Mouse (Mus musculus): ENCODE results near the gene Klf12. TPM values are rescaled to one million over a fixed set of nuclear protein-coding genes. Genes with fewer than 3 reads are reported as not detected.

The Klf12 gene
- total RNA-seq, 2 experiments from 2014 or later: 40.2 to 41.2 TPM

DNA sequence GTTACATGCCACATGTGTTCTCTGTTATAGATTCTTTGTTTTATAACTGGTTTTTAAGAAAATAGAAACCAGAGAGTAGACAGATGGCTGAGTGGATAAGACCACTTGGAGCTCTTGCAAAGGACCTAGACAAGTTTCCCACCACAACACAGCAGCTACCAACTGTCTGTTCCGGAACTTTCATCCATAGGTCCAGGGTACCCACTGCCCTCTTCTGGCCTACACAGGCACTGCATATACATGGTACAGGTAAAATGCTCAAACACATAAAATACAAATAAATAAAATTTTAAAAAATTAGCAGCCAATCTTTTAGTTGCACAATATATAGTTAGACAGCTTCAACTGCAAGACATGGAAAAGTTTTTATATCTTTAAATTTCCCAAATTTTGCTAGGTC, 194.0 kb downstream of the Klf12 start:
- intact Hi-C loops (cut with DNase I): no loop called here
- no peak for DNase-seq (ENCODE audit: extremely low spot score in 1 of 2, low spot score in 2 of 2)

DNA sequence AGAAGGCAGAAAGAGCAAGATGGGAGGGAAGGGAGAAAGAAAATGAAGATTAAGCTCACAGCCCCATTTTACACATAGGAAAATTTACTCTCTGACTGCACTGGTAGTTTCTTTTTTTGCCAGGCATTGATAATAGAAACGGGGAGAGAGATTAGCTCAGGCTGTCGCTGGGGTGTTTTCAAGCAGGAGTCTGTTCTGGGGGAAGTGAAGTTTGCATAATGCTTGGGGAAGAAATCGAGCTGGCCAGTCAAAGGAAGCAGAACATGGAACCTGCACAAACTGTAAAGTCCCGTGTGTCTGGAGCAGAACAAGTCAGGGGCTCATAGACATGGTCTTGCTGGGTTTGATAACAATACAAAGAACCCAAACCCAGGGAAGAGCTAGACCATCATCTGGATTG, 204.9 kb downstream of the Klf12 start:
- intact Hi-C loops (cut with DNase I): no loop called here
- no peak for DNase-seq (ENCODE audit: extremely low spot score in 1 of 2, low spot score in 2 of 2)

DNA sequence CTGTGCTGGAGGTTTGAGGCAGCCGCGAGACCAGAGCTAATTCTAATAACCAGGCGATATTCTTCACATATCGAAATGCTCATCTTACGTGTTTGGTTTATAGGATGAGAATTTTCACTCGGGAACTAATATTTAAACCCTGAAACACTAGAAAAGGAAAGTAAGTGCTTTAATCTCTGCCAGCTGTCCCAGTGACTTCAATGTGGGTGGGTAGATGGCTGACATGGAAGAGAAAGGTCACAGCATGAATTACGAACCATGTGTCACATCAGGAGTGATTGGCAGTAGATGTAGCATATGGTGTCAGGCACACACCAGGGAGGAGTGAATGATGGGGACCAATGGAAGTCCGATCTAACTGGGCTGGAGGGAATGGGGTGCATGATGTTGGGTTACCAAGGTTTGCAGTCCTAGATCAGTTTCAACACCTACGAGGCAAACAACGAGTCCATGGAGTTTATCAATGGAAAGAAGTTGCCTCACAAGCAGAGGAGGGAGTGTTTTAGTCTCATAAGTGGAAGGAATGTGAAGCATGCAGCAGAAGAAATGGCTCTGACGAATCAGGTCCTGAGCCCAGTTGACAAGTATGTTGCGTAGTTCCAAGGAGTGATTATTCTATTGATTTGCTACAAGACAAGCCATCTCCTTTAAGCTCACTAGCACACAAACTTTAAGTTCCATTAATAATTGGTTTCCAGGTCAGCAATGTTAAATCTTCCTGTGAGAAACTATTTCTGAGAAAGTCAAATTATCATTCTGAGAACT, 211.9 kb downstream of the Klf12 start:
- DNase-seq (ENCODE audit: extremely low spot score in 1 of 2, low spot score in 2 of 2): no peak
- intact Hi-C loops (cut with DNase I): no loop called here

DNA sequence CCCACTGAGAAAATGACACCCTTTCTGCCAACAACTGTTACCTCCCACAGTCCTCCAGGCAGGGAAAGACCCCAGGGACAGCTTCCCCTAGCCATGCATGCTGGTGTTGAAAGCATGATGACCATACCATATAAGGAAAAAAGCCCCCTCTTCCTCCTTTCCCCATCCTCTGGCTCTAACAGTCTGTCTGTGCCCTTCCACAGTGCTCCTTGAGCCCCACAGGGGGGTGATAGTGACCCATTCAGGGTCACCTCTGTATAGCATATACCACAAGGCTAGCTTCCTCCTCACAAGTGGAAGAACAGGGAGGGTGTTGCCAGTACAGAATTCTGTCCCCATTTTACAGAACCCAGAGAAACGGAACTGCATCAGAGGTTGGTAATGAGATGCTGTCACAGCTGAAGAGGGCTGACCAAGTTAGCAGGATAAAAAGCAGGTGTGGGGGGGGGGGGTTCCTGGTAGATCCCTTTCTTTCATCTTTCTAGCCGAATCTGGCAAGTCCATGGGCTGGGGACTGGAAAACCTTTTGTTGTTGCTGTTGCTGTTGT, 214.9 kb downstream of the Klf12 start:
- DNase-seq (ENCODE audit: extremely low spot score in 1 of 2, low spot score in 2 of 2): no peak
- intact Hi-C loops (cut with DNase I): no loop called here

DNA sequence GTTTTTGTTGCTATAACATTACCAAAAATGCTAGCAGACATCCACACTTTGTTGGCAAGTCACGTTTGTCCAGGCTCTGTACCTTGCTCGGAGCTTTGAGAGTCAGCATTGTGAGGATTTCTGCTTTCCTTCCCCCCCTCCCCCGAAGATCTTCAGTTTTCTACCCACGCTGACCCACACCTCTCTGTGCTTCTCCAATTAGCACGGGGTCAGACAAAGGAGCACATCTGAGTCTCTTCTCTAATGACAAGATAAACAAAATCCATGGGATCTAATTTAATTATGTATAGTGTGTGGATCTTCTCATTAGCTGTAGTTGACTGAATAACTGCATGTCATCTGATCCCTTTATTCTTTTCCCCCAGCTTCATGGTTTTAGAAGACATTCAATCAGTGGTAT, 215.8 kb downstream of the Klf12 start:
- intact Hi-C loops (cut with DNase I): no loop called here
- no peak for DNase-seq (ENCODE audit: extremely low spot score in 1 of 2, low spot score in 2 of 2)

DNA sequence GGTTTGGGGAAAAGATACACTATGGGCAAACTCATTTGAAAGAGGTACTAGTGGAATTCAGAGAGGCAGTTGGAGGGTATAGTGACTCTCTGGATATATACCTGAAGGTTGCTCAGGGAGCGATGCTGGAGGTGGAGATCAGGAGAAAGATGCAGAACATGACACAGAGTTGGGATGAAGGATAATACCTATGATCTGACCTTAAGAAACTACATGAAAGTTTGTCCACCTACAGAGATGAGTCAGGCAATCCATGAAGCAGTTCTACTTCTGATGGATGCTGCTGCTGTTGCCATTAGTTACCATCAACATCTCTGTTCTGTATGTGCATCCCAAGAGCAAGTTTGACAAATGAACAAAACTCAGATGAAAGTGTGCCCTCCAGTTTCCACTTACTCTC, 222.0 kb downstream of the Klf12 start:
- intact Hi-C loops (cut with DNase I): no loop called here
- no peak for DNase-seq (ENCODE audit: extremely low spot score in 1 of 2, low spot score in 2 of 2)

DNA sequence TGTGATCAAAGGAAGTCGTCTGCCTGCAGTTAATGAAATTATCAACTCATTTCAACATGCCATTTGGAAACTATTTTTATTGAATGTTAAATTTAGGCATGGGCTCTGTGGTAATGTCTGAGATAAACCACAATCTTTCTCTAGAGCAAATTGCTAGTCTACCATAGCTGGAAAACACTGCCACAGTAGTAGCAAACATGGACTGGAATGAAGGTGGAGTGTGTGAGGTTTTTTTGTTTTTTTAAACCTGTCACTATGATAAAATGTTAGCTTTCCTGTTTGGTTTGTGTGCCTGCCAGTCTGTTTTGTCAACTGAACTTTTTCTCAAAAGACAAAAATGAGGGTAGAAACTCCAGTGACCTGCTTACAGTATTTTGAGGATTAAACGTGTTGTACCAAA, 230.3 kb downstream of the Klf12 start:
- intact Hi-C loops (cut with DNase I): no loop called here
- DNase-seq (ENCODE audit: extremely low spot score in 1 of 2, low spot score in 2 of 2): no peak

DNA sequence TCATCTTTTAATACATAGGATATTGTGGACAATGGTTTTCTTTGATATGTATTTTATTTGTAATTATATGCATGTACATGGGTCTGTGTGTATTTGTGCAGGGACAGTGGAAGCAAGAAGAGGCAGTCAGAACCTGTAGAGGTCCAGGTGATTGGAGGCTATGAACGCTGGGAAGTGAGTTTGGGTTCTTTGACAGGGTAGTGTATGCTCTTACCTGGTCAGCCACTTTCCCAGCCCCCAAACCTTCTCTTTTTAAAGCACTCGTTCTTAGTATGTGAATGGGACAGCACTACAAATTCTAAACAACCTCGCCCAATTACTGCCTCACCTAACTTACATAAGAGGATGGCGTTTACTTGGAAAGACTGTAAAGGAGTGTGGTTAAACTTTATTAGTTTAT, 231.0 kb downstream of the Klf12 start:
- intact Hi-C loops (cut with DNase I): no loop called here
- no peak for DNase-seq (ENCODE audit: extremely low spot score in 1 of 2, low spot score in 2 of 2)

DNA sequence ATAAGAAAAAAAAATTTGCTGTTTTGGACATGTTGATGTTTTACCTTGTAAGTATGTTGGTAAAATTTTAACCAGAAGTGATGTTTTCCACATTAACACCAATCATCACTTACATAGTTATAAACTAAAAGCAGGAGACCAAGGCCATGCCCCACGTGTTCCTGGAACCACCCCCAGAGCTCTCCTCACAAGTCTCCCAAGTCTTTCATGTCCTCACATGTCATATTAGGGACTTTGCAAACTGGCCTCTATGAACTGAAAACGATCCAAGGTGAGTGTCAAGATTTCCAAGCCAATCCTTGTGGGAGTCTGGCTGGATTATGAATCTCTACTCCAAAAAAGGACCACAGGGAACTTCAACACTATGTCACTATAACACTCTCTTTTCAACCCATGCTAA, 231.6 kb downstream of the Klf12 start:
- DNase-seq (ENCODE audit: extremely low spot score in 1 of 2, low spot score in 2 of 2): no peak
- intact Hi-C loops (cut with DNase I): no loop called here

DNA sequence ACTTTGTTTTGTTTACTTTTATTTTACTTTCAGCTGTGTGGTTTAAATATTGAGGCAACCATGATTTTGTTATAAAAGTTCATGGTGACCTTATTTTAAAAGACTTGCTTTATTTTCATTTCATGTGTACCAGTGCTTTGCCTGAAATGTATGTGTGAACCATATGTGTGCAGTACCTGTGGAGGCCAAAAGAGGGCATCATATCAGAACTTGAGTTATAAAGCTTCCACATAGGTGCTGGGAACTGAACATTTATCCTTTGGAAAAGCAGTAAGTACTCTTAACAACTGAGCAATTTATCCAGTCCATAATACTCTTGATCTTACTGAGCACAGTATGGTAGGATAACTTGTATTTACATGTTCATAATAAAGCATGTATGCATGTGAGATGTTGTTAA, 239.0 kb downstream of the Klf12 start:
- DNase-seq (ENCODE audit: extremely low spot score in 1 of 2, low spot score in 2 of 2): no peak
- intact Hi-C loops (cut with DNase I): no loop called here

DNA sequence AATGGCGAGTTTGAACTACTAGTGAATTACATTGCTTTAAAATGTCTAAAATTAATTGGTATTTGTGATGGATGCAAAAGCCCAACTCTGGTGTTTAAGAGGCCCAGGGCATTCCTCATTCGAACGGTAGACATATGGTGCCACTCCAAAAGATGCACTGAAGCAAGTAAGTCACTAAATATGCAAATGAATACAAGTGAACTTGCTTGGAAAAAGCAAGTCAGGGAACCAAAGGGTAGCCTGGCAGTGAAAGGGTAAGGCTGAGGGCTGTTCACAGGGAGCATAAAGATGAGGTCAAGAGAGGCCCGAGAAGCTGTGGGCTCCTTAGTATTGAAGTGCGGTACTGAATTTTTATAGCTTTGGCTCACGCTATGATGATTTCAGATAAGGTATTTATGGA, 242.7 kb downstream of the Klf12 start:
- intact Hi-C loops (cut with DNase I): no loop called here
- DNase-seq (ENCODE audit: extremely low spot score in 1 of 2, low spot score in 2 of 2): no peak

DNA sequence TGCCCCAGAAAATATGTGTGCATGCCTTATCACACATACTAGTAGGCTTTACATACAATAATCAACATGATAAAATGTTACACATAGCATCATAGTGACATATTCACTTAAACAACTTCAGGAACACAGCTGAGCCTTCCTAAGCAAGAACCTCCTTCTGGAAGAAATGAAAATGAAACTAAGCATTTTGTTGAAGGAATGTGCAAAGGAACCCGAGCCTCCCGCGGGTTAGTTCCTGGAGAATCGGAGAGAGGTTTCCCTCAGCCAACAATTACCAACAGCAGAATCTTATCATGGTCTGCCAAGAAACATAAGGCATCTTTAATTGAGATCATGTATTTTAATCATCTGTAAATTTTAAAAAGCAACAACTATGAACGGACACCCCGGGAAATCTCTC, 257.8 kb downstream of the Klf12 start:
- no peak for DNase-seq (ENCODE audit: extremely low spot score in 1 of 2, low spot score in 2 of 2)
- intact Hi-C loops (cut with DNase I): no loop called here

DNA sequence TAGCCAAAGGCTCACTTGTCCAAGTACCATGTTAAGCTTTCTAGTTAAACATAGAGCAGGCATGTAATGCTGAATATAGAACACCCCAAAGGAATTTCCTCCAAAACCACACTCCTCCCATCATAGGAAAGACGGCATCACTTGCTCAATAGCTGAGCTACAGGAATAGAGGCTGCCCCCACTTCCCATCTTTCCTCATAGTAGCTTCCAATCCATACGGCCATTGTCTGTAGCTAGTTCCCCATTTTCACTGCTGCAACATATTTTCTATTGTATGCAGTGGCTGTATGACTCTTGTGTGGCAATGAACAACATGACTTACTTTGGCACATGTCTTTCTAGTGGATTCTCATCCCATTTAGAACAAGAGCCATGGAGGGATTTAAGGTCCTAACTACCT, 267.3 kb downstream of the Klf12 start:
- DNase-seq (ENCODE audit: extremely low spot score in 1 of 2, low spot score in 2 of 2): no peak
- intact Hi-C loops (cut with DNase I): no loop called here

DNA sequence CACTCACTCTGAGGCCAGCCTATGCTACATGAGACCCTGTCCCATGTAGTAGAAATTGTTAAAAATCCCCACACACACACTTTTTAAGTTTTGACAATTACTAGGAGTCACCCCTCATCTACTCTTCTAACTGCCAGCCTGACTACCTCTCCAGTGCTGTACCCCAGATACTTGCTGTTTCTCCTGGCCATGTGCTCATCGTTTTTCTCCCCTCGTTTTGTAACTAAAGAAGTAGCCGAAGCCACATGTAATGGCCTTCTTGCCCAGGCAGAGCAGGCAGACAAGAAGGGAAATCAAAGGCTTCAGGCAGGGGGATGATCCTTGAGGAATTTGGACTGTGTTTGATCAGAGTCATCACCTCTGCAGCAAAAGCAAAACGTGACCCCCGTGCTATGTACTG, 274.0 kb downstream of the Klf12 start:
- no peak for DNase-seq (ENCODE audit: extremely low spot score in 1 of 2, low spot score in 2 of 2)
- intact Hi-C loops (cut with DNase I): no loop called here

DNA sequence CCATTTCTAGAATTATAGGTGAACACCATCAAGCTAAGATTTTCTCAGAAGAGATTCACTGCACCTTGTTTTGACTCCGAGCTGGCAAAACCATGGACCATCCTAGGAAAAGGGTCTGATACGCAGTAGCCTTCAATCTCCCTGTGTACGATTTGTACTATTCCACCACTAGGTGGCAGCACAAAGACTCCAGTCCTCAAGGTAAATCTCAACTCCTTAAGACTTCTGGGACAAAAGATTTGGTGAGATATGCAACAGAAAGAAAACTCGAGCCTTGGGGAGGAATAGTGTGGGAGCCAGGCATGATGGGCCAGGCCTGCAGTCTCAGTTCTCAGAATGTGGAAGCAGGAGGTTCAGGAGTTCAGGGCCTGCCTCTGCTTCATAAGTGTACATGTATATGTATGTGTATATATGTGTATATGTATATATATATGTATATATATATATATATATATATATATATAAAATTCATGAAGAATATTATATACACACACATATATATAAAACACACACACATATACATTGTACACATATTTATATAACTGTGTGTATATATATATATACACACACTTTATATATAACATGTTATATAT, 274.6 kb downstream of the Klf12 start:
- DNase-seq (ENCODE audit: extremely low spot score in 1 of 2, low spot score in 2 of 2): peak; percentile 20 to 45
- intact Hi-C loops (cut with DNase I): loop anchor here (10.0 kb wide), 1 partner anchor 275 kb away; the partner anchor contains the start of gene Klf12

DNA sequence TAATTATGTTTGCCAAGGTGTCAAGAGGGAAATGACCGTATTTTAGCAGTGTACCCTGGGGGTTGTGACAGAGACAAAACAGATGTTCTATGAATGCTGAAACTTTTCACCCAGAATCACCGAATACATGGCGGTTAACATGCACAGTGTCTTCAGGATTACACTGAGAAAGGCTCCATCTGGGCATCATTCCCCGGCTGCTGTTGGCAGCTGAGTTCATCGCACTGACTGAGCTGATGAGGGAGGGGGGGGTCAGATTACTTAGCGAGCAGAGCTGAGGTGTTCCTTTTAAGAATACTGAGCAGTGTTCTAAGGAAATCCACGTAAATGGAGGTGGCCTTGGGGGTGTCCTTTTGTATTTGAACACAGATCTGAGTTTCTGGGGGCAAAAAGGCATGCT, 301.0 kb downstream of the Klf12 start:
- DNase-seq (ENCODE audit: extremely low spot score in 1 of 2, low spot score in 2 of 2): no peak
- intact Hi-C loops (cut with DNase I): no loop called here

DNA sequence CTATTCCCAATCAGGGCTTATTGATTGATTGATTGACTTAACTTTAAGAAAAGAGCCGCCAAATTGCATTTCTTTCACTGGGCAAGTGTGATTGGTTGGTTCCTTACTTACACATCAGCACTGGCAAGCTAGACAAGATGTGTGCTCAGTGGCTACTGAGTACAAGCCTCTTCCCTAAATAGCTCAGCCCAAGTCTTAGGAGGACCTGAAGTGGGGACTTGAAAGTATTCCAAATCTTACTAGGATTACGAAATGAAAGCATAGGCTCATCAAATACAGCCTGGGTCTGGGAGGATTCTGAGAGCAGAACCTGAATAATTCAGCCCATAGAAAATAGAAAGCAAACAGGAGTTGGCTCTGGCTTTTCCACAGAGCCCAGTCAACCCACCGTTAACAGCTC, 303.3 kb downstream of the Klf12 start:
- no peak for DNase-seq (ENCODE audit: extremely low spot score in 1 of 2, low spot score in 2 of 2)
- intact Hi-C loops (cut with DNase I): no loop called here

DNA sequence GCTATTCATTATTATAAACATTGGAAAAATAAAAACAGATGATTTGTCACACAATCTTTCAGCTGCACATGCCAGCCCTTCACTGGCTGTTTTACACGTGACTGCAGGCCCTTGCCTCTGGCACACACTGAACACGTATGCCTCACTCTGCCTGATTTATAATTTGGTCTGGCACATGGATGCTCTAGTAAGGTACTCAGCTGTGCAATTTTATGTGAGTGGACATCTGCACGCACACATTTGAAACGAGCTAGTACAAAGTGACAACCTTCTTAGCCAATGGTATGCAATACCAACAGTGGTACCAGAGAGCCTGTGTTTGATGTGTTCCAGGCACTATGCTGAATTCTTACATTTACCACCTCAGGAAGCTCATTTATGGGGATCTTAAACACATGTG, 316.6 kb downstream of the Klf12 start:
- no peak for DNase-seq (ENCODE audit: extremely low spot score in 1 of 2, low spot score in 2 of 2)
- intact Hi-C loops (cut with DNase I): no loop called here

DNA sequence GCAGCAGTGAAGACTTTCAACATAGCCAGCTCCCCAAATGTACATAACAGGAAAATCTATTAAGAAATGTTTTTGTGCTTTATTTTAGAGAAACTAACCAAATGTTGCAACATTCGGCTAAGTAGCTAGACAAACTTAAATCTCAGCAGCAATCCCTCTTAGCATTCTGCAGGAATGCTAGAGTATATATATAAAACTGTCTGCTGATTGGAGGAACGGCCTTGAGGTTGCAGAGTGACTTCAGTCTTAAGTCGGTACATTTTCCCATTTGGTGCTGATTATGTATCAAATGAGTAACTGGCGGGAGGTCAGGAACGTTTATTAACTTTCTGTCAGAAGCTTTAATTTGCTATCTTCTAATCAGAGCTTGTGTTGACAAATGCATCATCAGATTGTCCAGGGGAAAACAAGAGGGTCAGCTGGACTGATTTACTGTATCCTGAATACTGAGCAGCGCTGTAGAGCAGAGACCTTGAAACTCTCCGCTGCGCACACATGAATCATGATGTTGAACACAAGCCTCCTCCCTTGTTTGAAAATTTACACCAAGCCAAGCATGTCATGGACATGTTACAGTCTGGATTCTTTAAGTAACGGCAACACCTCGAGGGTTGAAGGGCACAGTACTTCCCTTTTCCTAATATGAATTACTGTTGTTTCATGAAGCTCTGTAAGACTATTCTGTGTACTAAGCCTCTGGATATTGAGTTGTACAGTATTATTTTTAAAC, 323.8 kb downstream of the Klf12 start:
- intact Hi-C loops (cut with DNase I): no loop called here
- DNase-seq (ENCODE audit: extremely low spot score in 1 of 2, low spot score in 2 of 2): no peak

DNA sequence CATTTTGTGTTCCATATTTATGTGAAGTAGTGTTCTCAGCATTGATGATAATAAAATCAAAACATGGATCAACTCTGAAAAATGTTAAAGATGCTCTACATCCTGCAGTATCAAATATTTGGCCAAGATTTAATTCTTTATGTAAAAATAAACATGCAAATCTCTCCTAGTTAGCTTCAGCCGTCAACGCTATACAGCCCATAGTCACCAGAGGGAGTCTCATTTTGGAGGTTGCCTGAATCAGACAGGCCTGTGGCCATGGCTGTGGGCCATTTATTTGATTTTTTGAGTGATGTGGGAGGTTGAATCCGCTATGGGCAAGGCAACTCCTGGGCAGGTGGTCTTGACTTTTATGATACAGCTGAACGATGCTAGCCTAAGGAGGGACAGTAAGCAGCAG, 329.3 kb downstream of the Klf12 start:
- intact Hi-C loops (cut with DNase I): no loop called here
- DNase-seq (ENCODE audit: extremely low spot score in 1 of 2, low spot score in 2 of 2): no peak
